Mouse (Mus musculus) liver, embryonic 12.5 days (tissue): ENCODE data around the gene Twist1. TPM values are rescaled to one million over a fixed set of nuclear protein-coding genes. Genes with fewer than 3 reads are reported as not detected.

Experiments used
- ATAC-seq: fragments of 200-750 bp; cut with Nextera tagmentation; 2 replicates; pipeline ENCODE4 v1.8.0; 2017; ENCODE audit warnings: moderate number of reproducible peaks, mild to moderate bottlenecking, moderate library complexity
- H3K27ac ChIP-seq: fragments of 300-500 bp; sonication (generic); 2 replicates; pipeline ENCODE4 v1.5.1; 2016; ENCODE audit warnings: mild to moderate bottlenecking
- H3K27me3 ChIP-seq: fragments of 300-500 bp; sonication (generic); replicated peaks from 2 replicates; pipeline ENCODE4 v1.6.1; 2016; ENCODE audit warnings: mild to moderate bottlenecking, moderate library complexity
- H3K36me3 ChIP-seq: fragments of 300-500 bp; sonication (generic); 2 replicates; pipeline ENCODE4 v1.6.1; 2016; ENCODE audit warnings: mild to moderate bottlenecking, moderate library complexity
- H3K4me1 ChIP-seq: fragments of 300-500 bp; sonication (generic); 2 replicates; pipeline ENCODE4 v1.6.1; 2016
- H3K4me2 ChIP-seq: fragments of 300-500 bp; sonication (generic); 2 replicates; pipeline ENCODE4 v1.6.1; 2016; ENCODE audit warnings: mild to moderate bottlenecking, moderate library complexity
- H3K4me3 ChIP-seq: fragments of 300-500 bp; sonication (generic); 2 replicates; pipeline ENCODE4 v1.5.1; 2016; ENCODE audit warnings: mild to moderate bottlenecking, moderate library complexity
- H3K9ac ChIP-seq: fragments of 300-500 bp; sonication (generic); 2 replicates; pipeline ENCODE4 v1.6.1; 2016; ENCODE audit warnings: mild to moderate bottlenecking, moderate library complexity
- H3K9me3 ChIP-seq: fragments of 300-500 bp; sonication (generic); replicated peaks from 2 replicates; pipeline ENCODE4 v1.6.1; 2016; ENCODE audit warnings: mild to moderate bottlenecking, moderate library complexity
- WGBS: fragments of 180-500 bp; shearing (Covaris S2); methylation state at CpG from one replicate; pipeline ENCODE4 v1.1.7; 2016; ENCODE audit not compliant: insufficient replicate concordance; 5-methylcytosine and 5-hydroxymethylcytosine counted together
- polyA plus RNA-seq: library from polyadenylated mRNA; unstranded; fragments of >200 nt; fragmentation: Nextera tagmentation; extraction: Ambion mirVana; gene quantifications from 2 replicates; pipeline ENCODE4 v1.2.1, GENCODE M21; 2016

The Twist1 gene
- polyA plus RNA-seq, 1 experiment from 2014 or later: 1.3 TPM

- Histone ChIP-seq H3K9ac (no peak overlapping the region), H3K9me3 (no peaks in the 10 kb centered on the region), H3K27me3 (peaks cover 88% of the 10 kb centered on the region), H3K4me1 (peaks cover 13% of the 10 kb centered on the region; the same call in 1 of the 2 replicates), H3K27ac (no peak overlapping the region), H3K4me3 (peak overlapping the region; percentile 55; the same call in 1 of the 2 replicates), H3K36me3 (no peaks in the 10 kb centered on the region), H3K4me2 (no peak overlapping the region)
- WGBS: 13% methylated on average over 6 of the region's 6 CpGs
- no peak for ATAC-seq
Observed at GRCm38 (mm10) chr12:33959206-33959605, 1.7 kb downstream of the Twist1 start.

DNA sequence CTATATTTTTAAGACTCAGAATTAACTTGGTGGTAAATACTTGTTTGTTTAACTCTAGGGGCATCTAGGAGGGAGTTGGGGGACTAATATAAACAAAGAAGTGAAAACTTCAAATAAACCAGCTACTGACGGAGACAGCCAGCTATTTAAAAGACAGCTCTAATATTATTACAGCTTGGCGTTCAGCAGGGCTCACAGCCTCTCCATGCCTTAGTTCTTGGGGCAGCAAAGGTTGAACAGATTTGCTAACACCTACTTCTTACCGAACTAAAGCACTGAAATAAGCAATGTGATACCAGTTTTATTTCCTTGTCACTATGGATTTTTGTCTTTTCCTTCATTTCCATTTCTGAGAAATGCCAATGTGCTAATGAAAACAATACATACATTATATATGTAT, 2.4 kb downstream of the Twist1 start:
- no peak overlapping the region for H3K4me2 ChIP-seq
- WGBS: 28% methylated on average over 3 of the region's 3 CpGs
- H3K9ac ChIP-seq: no peak overlapping the region
- no peak overlapping the region for H3K4me3 ChIP-seq
- no peak for ATAC-seq
- H3K4me1 ChIP-seq: peaks cover 13% of the 10 kb centered on the region; the same call in 1 of the 2 replicates
- H3K36me3 ChIP-seq: no peaks in the 10 kb centered on the region
- no peak overlapping the region for H3K27ac ChIP-seq
- peaks cover 88% of the 10 kb centered on the region for H3K27me3 ChIP-seq
- H3K9me3 ChIP-seq: no peaks in the 10 kb centered on the region

DNA sequence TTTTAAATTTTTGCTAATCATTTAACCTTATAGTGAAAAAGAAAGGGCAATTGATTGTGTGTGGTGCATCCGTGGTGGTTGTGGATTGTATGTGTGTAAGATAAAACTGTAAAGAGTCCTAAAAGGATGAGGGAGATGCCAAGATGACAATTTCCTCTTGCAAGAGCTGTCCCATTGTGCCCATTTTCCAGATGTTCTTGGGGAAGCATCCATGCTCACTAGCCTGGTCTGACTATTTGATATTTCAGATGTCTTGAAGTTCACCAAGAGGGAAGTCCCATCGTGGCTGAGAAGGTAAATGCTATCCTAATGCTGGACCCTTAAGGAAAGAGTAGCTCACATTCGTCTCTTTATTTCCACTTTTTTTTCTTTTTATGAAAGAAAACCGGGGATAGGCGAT, 3.5 kb downstream of the Twist1 start:
- Histone ChIP-seq H3K4me2 (no peak overlapping the region), H3K27ac (no peak overlapping the region), H3K4me3 (no peak overlapping the region), H3K36me3 (no peaks in the 10 kb centered on the region), H3K9me3 (no peaks in the 10 kb centered on the region), H3K9ac (no peak overlapping the region), H3K4me1 (peaks cover 13% of the 10 kb centered on the region; the same call in 1 of the 2 replicates), H3K27me3 (peaks cover 86% of the 10 kb centered on the region)
- WGBS: 31% methylated on average over 5 of the region's 5 CpGs
- ATAC-seq: no peak

DNA sequence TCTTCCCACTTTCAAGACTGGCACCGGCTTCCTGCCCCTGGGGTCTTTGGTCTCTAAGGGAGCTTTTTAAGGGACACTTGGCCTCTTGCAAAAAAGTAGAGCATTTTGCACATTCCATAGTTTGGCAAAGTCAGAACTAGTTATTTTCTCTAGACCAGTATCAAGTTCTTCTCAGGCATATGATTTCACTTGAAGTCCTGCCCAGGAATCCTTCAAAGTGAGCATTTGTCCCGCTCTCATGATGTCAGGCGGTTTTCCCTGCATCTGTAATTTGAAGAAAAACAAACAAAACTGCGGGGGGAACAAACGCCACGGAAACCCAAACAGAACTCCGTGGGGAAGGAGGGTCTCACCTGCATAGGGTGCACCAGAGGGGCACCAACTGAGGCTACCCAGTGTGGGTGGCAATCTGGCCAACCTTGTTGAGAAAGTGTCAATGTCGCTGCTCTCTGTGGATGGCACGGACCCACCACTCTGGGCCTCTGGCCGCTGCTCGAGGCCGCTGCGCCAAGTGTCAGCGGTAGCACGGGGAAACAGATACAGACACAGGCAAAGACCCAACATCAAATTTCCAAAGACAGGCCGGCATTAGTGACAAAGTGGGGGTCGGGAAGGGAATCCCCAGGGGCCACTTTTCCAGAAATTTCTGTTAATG, 4.8 kb downstream of the Twist1 start:
- ATAC-seq: no peak
- no peak overlapping the region for H3K27ac ChIP-seq
- H3K27me3 ChIP-seq: peaks cover 86% of the 10 kb centered on the region
- H3K36me3 ChIP-seq: no peaks in the 10 kb centered on the region
- 33% methylated on average over 17 of the region's 17 CpGs for WGBS
- no peak overlapping the region for H3K9ac ChIP-seq
- H3K4me3 ChIP-seq: no peak overlapping the region
- peaks cover 10% of the 10 kb centered on the region; the same call in 1 of the 2 replicates for H3K4me1 ChIP-seq
- no peak overlapping the region for H3K4me2 ChIP-seq
- H3K9me3 ChIP-seq: no peaks in the 10 kb centered on the region

DNA sequence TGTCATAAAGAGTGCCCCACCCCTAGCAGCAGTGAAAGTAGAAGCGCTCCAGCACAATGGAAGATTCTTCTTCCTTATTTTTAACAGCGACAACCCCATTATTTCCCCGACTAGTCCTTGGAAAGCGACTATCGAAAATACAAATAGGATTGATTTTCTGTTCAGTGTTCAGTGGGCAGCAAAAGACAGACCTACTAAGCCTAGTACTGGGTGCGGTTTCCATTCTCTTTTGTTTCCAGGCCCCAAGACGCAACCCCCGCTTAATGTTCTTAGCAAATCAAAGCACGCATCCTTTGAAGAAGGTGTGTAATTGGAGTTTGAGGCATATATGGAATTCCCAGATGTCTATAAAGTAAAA, 5.3 kb downstream of the Twist1 start:
- Histone ChIP-seq H3K9me3 (no peaks in the 10 kb centered on the region), H3K4me1 (0 out of 2 replicates have a peak, but pooled peaks cover 7% of the 10 kb centered on the region), H3K9ac (no peak overlapping the region), H3K4me3 (no peak overlapping the region), H3K27ac (no peak overlapping the region), H3K4me2 (no peak overlapping the region), H3K36me3 (no peaks in the 10 kb centered on the region), H3K27me3 (peaks cover 86% of the 10 kb centered on the region)
- ATAC-seq: no peak
- 42% methylated on average over 9 of the region's 9 CpGs for WGBS

GRCm38 (mm10) chr12:33963671-33964369, 6.3 kb downstream of the Twist1 start:
- Histone ChIP-seq H3K9me3 (no peaks in the 10 kb centered on the region), H3K4me3 (no peak overlapping the region), H3K4me2 (no peak overlapping the region), H3K9ac (no peak overlapping the region), H3K36me3 (no peaks in the 10 kb centered on the region), H3K27ac (no peak overlapping the region), H3K27me3 (peaks cover 86% of the 10 kb centered on the region), H3K4me1 (no peaks in the 10 kb centered on the region)
- no peak for ATAC-seq
- 21% methylated on average over 15 of the region's 15 CpGs for WGBS

- H3K4me3 ChIP-seq: no peak overlapping the region
- H3K9me3 ChIP-seq: no peaks in the 10 kb centered on the region
- no peaks in the 10 kb centered on the region for H3K4me1 ChIP-seq
- WGBS: 41% methylated on average over 2 of the region's 2 CpGs
- no peak overlapping the region for H3K4me2 ChIP-seq
- H3K36me3 ChIP-seq: no peaks in the 10 kb centered on the region
- H3K27ac ChIP-seq: no peak overlapping the region
- no peak for ATAC-seq
- no peak overlapping the region for H3K9ac ChIP-seq
- H3K27me3 ChIP-seq: peaks cover 86% of the 10 kb centered on the region
Observed at GRCm38 (mm10) chr12:33964427-33964826, 7.0 kb downstream of the Twist1 start.

GRCm38 (mm10) chr12:33965661-33966360, 8.3 kb downstream of the Twist1 start:
- no peak for ATAC-seq
- WGBS: 11% methylated on average over 5 of the region's 5 CpGs
- Histone ChIP-seq H3K4me3 (no peak overlapping the region), H3K36me3 (no peaks in the 10 kb centered on the region), H3K27me3 (peaks cover 90% of the 10 kb centered on the region), H3K4me2 (no peak overlapping the region), H3K9ac (no peak overlapping the region), H3K9me3 (no peaks in the 10 kb centered on the region), H3K4me1 (no peaks in the 10 kb centered on the region), H3K27ac (no peak overlapping the region)

GRCm38 (mm10) chr12:33966490-33967415, 9.3 kb downstream of the Twist1 start:
- peak overlapping the region; percentile 4; the same call in 1 of the 2 replicates for H3K4me2 ChIP-seq
- peaks cover 88% of the 10 kb centered on the region for H3K27me3 ChIP-seq
- H3K36me3 ChIP-seq: no peaks in the 10 kb centered on the region
- H3K4me1 ChIP-seq: no peaks in the 10 kb centered on the region
- no peak for ATAC-seq
- no peaks in the 10 kb centered on the region for H3K9me3 ChIP-seq
- no peak overlapping the region for H3K4me3 ChIP-seq
- H3K27ac ChIP-seq: no peak overlapping the region
- no peak overlapping the region for H3K9ac ChIP-seq
- WGBS: 2% methylated on average over 35 of the region's 35 CpGs

DNA sequence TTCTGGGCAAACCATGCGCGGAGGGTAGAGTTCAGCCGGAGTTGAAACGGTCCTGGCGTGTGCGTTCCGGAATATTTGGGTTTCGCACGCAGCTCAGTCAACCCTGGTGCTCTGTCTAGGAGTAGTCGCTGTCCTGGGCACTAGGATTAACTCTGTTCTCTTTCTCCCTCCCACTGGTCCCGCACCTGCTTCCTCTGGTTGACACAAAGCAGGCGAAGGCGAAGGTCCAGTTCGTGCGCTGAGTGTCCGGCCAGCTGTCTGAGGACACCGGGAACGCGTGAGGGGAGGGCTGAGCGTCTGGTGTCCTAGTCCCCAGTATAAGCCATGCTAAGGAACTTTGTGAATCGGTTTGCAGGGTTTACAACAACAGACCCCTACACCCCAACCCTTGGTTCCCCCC, 10.0 kb downstream of the Twist1 start:
- Histone ChIP-seq H3K9me3 (no peaks in the 10 kb centered on the region), H3K4me2 (peak overlapping the region; percentile 2; the same call in 1 of the 2 replicates), H3K27ac (no peak overlapping the region), H3K36me3 (no peaks in the 10 kb centered on the region), H3K9ac (no peak overlapping the region), H3K4me3 (no peak overlapping the region), H3K27me3 (peaks cover 80% of the 10 kb centered on the region), H3K4me1 (no peaks in the 10 kb centered on the region)
- WGBS: 4% methylated on average over 21 of the region's 21 CpGs
- ATAC-seq: no peak

- Histone ChIP-seq H3K27ac (no peak overlapping the region), H3K4me3 (no peak overlapping the region), H3K4me1 (no peaks in the 10 kb centered on the region), H3K9me3 (no peaks in the 10 kb centered on the region), H3K36me3 (no peaks in the 10 kb centered on the region), H3K4me2 (no peak overlapping the region), H3K27me3 (peaks cover 77% of the 10 kb centered on the region), H3K9ac (no peak overlapping the region)
- no peak for ATAC-seq
- 3% methylated on average over 37 of the region's 37 CpGs for WGBS
Observed at GRCm38 (mm10) chr12:33968041-33968897, 10.8 kb downstream of the Twist1 start.
